Mouse (Mus musculus) liver, adult (tissue): Measurements from ENCODE around the gene Dync1li1.

ENCODE experiments used
- GATA4 ChIP-seq: IDR thresholded peaks from 2 replicates; pipeline ENCODE4 v1.6.1; 2014; ENCODE audit warnings: mild to moderate bottlenecking, low read length; ENCODE audit not compliant: insufficient replicate concordance

Gene Dync1li1

DNA sequence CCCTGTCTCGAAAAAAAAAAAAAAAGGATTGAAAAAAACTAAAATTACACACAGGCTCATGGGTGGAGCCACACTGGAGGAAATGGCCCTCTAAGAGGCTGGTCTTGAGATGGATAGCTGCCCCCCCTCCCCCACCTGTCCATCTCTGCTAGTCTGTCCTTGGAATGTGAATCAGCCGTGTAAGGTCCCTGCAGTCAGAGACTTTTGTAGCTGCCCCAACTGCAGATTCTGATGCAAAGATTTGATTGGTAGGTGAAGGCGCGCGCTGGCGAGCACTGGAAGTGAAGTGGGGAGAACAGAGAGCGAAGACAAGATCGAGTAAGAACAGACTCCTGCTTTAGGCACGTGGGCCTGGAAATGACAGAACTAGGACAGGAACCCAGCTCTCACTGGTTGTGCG lies 21.7 kb upstream of the Dync1li1 start:
- TF ChIP-seq GATA4: no peak

DNA sequence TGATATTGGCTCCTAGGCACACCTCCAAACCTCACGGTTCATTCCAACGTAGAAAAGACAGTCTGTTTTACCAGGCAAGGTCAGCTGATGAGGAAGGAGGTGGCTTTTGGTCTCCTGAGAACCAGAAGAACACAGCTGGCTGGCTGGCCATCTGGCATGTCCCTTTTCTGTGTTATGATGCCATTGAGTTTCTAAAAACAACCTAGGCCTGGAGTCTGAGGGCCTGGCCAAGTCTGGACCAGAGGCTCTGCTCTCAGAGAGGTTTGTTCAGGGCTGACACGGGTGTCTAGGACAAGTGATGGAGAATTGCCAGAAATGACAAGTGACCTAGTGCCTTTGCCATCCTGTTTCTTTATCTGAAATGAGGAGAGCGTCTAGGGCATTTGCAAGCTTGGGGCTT lies 20.5 kb upstream of the Dync1li1 start:
- TF ChIP-seq GATA4: no peak

DNA sequence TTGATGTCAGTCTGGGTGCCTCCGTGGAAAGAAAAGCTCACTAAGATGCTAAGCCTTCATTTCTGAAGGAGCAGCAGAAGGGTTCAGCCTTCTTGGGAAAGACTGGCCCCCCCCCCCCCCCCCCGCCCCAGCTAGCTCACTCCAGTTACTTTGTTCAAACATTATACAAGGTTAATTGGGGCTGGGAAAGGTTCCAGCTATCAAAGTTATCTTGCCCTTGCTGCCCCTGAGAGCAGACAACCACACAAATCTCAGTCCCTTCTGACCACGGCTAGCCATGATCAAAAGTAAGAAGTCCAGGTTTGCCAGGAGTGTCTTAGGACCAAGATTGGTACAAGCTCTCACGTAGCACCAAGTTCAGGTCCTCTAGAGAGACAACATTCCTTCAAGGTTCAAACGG lies 19.6 kb upstream of the Dync1li1 start:
- TF ChIP-seq GATA4: no peak

DNA sequence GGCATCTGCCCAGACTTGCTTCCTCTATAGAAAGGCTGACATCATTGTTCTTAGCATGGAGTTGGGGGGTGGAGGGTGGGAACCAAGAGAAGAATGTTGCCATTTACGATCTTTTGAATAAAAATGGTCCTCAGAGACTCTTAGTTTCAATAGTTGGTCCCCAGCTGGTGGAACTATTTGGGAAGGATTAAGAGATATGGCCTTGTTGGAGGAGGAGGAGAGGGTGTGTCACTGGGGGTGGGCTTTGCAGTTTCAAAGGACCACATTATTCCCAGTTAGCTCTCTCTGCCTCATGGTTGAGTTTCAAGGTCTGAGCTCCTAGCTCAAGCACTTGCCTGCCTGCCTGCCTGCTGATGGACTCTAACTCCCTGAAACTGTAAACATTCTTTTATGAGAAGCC lies 16.6 kb upstream of the Dync1li1 start:
- TF ChIP-seq GATA4: no peak

DNA sequence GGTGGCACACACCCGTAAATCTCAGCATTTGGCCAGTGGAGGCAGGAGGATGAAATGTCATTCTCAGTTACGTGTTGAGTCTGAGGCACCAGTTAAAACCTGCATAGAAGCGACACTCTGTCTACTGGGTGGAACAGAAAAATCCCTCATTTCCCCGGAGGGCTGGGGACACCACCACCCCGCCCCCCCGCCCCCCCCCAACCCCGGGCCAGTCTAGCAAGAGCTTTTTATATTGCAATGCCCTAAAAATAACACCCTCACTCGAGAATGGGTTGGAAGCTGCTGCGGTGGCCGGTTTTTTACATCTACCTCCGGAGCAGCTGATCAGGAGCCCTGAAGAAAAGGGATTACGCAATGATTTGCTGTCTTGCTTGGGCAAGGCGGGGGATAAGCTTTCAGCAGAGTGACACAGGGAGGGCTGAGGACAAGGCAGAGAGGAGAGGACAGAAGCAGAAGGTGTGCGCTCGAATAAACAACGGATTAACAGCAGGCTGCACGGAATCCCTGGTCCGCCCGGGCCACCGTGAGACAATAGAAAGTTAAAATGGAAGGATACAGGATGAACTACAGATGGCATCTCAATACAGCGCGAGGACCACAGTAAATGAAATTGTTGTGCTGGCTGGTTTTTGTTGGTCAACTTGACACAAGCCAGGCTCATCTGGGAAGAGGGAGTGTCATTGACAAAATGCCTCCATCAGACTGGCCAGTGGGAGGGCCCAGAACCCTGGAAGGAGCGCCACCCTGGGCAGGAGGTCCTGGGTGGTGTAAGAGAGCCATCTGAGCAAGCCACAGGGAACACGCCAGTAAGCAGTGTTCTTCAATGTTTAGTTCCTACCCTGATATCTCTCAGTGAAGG lies 15.7 kb upstream of the Dync1li1 start:
- TF ChIP-seq GATA4: no peak

DNA sequence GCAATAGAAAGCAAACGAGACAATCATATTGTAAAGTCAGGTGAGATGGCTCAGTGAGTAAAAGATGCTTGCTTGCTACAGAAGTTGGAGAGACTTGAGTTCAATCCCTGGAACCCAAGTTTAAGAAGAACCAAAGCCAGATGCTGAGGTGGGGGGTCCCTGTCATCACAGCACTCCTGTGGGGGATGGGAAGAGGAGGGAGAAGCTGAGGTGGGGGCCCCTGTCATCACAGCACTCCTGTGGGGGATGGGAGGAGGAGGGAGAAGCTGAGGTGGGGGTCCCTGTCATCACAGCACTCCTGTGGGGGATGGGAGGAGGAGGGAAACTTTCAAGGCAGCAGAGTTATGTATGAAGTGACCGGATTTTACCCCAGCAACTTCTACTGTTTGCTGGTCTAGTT lies 15.0 kb upstream of the Dync1li1 start:
- TF ChIP-seq GATA4: no peak

DNA sequence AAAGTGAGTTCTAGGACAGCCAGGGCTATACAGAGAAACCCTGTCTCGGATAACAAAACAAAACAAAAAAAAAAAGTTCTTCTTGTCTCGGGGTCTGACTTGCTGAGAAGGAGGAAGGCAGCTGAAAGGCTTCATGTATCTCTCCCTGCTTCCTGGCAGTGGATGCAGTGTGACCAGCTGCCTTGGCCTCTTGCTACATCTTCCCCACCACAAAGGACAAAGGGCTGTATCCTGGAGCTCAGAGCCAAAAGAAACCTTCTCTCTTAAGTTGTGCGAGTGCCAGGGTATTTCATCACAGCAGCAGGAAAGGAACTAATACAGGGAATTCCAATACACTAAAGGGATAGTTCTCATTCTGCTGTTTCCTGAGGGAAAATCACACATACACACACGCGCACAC lies 10.0 kb upstream of the Dync1li1 start:
- TF ChIP-seq GATA4: no peak

DNA sequence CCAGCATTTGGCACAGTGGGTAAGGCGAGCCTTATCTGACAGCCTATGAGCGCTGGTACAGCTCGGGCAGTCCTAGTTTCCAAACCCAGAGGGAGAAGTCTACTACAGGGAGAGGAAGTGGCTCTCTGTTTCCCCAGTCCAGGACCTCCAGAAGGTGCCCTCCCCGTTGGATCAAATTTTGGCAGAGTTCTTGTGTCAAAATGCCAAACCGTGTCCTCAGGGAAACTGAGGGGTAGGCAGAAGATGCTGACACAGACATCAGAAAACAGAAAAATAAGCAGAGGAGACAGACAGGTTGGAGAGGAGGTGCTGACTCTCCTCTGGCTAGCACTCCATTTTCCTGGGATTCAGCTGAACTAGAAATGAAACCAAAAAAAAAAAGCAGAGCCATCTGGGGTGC lies 8.6 kb upstream of the Dync1li1 start:
- no peak for TF ChIP-seq GATA4

DNA sequence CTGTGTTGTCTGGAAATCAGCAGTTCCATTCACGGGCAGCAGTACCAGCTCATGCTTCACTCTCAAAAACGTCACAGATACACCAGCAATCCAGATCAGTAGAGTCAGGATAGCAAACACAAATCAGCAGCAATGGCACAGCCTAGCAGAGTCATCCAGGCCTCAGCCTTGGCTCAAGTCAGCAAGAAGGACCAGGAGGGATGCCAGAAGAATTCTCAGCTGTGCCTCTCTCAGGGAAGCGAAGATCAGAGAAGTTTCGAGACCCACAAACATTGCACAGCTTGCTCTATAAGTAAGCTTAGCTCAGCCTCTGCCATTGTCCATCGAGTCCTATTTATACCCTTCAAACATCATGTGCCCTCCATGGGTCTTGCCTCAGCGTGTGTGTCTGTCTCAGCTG lies 8.1 kb upstream of the Dync1li1 start:
- no peak for TF ChIP-seq GATA4

DNA sequence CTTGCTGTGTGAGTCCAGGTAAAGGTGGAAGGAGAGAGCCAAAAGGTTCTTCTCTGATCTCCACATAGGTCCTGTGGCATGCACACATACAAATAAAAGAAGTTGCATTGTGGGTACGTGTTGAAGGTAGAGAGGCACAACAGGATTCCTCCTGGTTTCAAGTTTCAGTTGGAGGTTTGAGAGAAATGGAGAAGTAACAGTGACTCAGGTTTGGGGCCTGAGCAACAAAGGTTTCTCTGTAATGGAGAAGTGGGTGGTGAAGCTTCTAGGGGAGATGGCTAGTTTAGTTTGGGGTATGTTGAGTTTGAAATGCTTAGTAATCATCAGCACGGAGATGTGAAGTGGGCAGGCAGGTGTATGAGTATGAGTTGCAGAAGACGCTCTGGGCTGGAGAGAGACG lies 6.4 kb upstream of the Dync1li1 start:
- TF ChIP-seq GATA4: no peak

DNA sequence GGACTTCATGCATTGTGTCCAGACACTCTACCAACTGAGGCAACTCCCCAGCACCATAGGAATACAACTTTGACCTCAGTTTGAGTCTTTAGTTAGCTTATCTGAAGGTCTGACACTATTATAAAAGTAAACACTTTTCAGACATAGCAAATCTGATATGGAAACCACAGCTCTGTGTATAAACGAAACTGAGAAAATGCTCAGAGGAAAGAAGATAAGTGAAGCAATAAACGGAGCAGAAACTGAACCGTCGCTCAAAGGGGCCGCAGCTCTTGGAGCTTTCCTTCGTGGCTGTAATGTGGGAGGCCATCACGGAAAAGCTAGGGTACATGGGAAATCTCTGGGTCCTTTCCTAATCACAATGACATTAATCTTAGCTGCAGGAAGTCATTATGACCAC lies 2.3 kb upstream of the Dync1li1 start:
- no peak for TF ChIP-seq GATA4

DNA sequence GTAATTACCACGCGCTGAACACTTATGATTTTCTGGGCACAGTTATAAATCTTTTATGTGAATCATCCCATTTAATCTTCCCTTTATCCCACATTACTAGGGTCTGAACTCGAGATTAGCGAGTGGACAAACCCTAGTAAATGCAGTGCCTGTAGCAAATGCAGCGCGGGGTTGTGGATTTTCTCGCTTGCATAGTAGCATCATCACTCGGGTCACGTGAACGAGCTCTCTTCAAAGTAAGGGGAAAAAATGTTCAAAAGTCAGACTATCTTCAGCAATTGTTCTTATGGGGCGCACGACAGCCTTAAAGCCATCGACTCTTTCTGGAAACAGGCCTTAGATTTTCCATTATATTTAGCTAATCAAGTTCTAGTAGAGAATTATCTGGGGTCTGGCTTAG lies 951 bp upstream of the Dync1li1 start:
- no peak for TF ChIP-seq GATA4

DNA sequence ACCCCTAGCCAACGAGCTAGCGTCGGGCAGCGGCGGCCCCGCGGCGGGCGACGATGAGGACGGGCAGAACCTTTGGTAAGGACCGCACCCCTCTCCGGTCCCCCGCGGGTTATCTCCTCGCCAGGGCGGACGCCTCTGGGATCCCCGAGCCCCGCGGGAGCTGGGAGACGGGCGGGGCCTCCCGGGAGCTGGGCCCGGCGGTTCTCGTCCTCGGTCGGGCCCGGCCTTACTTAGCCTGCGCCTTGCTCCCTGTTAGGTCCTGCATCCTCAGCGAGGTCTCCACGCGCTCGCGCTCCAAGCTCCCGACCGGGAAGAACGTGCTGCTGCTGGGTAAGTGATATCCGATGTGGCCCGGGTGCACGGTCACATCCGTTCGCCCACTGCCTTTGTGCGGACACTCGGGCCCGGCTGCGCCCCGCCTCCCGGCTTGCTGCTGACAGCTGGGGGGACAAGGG lies 390 bp downstream of the Dync1li1 start:
- no peak for TF ChIP-seq GATA4

DNA sequence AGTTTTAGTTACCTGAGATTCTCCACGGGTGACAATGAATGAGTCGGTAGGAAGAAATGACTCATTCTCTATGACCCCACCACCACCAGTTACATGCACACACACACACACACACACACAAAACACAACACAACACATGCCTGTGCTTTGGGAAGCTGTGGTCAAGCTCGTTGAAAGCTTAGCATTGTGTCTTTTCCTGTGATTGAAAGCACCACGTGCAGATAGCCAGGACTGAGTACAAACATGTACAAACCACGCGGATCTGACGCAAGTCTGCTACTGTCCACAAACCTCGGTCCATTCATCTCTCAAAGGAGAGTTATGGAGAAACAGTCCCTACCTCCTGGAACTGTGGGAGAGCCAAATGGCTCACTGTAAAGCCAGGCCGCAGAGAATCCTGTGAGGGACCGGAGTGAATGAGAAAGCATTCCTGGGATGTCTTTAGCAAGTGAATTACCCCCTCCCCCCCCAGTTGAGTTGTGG lies 1.6 kb downstream of the Dync1li1 start:
- no peak for TF ChIP-seq GATA4

DNA sequence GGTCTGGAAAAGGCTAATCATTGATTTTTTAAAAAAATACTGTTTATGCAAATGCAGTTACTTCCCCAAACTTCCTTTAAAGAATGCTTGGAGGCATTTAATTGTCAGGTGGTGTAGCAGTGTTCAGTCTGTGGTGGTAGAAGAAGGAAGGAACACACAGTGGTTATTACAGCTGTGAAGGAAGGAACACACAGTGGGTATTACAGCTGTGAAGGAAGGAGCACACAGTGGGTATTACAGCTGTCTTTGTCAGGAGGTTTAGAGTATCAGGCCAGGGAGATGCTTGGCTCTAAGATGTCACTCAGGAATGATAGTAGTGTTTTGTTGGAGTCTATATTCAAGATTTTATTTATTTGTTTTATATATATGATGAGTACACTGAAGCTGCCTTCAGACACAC lies 2.5 kb downstream of the Dync1li1 start:
- no peak for TF ChIP-seq GATA4

DNA sequence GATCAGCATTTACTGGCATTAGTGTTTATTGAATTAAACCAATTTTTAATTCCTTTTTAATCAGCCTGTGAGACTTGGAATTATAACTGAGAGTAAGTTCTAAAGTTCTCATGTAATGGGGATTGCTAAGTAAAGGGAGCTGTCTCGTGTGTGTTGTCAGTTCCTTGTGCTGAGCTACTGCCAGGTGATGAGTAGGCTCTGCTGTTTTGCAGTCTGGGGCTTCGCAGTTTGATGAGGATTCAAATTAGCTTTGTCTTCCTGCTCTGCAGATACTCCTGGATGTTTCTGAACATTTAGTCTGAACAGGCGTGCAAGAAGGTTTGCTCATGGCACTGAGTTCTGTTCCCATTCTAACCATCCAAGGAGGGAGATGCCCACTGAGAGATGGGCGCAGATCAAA lies 8.5 kb downstream of the Dync1li1 start:
- TF ChIP-seq GATA4: no peak

DNA sequence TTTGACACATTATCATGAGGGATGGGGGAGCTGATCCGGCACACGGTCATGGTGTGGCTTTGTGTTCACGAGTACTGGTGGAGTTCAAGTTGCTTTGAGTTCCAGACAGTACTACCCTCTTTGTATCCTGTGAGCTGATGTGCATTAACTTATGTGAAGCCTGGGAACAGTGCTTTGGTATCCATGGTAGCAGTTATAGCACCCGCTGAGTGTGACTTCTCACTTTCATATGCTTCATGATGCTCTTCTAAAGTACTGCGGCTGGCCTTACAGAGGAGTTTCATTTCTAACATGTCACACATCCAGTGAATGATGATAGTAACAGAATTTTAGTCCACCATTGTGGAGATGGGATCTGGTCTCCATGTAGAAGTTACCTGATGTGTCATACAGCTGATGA lies 9.3 kb downstream of the Dync1li1 start:
- no peak for TF ChIP-seq GATA4

DNA sequence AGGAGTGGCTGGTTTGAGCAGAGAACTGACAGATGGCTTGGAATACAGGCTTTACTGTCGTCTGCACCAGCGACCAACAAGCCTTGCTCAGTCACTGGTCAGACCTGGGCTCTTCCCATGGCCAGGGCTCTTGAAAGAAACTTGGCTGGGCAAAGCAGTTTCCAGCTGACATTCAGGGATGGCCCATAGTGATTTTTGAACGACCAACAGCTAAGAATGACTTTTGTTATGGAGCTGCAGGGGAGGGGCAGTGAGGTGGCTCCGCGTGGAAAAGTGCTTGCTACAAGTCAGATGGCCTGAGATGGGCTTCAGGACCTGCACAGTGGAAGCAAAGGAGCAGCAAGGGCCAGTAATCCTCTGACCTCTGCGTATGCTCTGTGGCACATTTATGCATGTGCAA lies 10.7 kb downstream of the Dync1li1 start:
- TF ChIP-seq GATA4: no peak
